Mouse (Mus musculus) heart, embryonic 15.5 days (tissue): ENCODE measurements around the gene Zfp704. TPM values are rescaled to one million over a fixed set of nuclear protein-coding genes. Genes with fewer than 3 reads are reported as not detected.
A peak's percentile ranks its signal among the peaks of the same experiment; 100 is the strongest.

ENCODE experiments used
- ATAC-seq: fragments of 200-750 bp; cut with Nextera tagmentation; replicated peaks from 2 replicates; pipeline ENCODE4 v1.8.0; 2017; ENCODE audit warnings: low read depth, moderate TSS enrichment; ENCODE audit not compliant: insufficient number of reproducible peaks, insufficient read depth, low FRiP score
- H3K27ac ChIP-seq: fragments of 300-500 bp; sonication (generic); 2 replicates; pipeline ENCODE4 v1.5.1; 2015; ENCODE audit warnings: mild to moderate bottlenecking, inconsistent platforms
- H3K27me3 ChIP-seq: fragments of 300-500 bp; sonication (generic); 2 replicates; pipeline ENCODE4 v1.6.1; 2015; ENCODE audit warnings: inconsistent platforms
- H3K36me3 ChIP-seq: fragments of 300-500 bp; sonication (generic); 2 replicates; pipeline ENCODE4 v1.6.1; 2015; ENCODE audit warnings: mild to moderate bottlenecking, inconsistent platforms
- H3K4me1 ChIP-seq: fragments of 300-500 bp; sonication (generic); replicated peaks from 2 replicates; pipeline ENCODE4 v1.6.1; 2015; ENCODE audit warnings: inconsistent platforms
- H3K4me2 ChIP-seq: fragments of 300-500 bp; sonication (generic); 2 replicates; pipeline ENCODE4 v1.6.1; 2015; ENCODE audit warnings: inconsistent platforms, mild to moderate bottlenecking, moderate library complexity
- H3K4me3 ChIP-seq: fragments of 300-500 bp; sonication (generic); 2 replicates; pipeline ENCODE4 v1.5.1; 2015; ENCODE audit warnings: mild to moderate bottlenecking, inconsistent platforms
- H3K9ac ChIP-seq: fragments of 300-500 bp; sonication (generic); 2 replicates; pipeline ENCODE4 v1.6.1; 2015; ENCODE audit warnings: mild to moderate bottlenecking, inconsistent platforms
- H3K9me3 ChIP-seq: fragments of 300-500 bp; sonication (generic); replicated peaks from 2 replicates; pipeline ENCODE4 v1.6.1; 2016; ENCODE audit warnings: inconsistent platforms
- WGBS: fragments of 180-500 bp; shearing (Covaris S2); methylation state at CpG from one replicate; pipeline ENCODE4 v1.1.7; 2015; ENCODE audit warnings: mixed read lengths; 5-methylcytosine and 5-hydroxymethylcytosine counted together
- polyA plus RNA-seq: library from polyadenylated mRNA; unstranded; fragments of >200 nt; fragmentation: Nextera tagmentation; extraction: Ambion mirVana; gene quantifications from 2 replicates; pipeline ENCODE4 v1.2.1, GENCODE M21; 2015

The Zfp704 gene
- polyA plus RNA-seq, 1 experiment from 2014 or later, result 5.6 TPM

GRCm38 (mm10) chr3:9594457-9594856 is 15.4 kb downstream of the Zfp704 start:
- no peak for ATAC-seq
- peaks cover 11% of the 10 kb centered on the region for H3K4me1 ChIP-seq
- no peak overlapping the region for H3K9ac ChIP-seq
- H3K9me3 ChIP-seq, result no peaks in the 10 kb centered on the region
- H3K4me3 ChIP-seq, result no peak overlapping the region
- H3K4me2 ChIP-seq, result no peak overlapping the region
- no peaks in the 10 kb centered on the region for H3K27me3 ChIP-seq
- WGBS, result 66% methylated on average over 7 of the region's 7 CpGs
- H3K27ac ChIP-seq, result no peak overlapping the region
- no peaks in the 10 kb centered on the region for H3K36me3 ChIP-seq

DNA sequence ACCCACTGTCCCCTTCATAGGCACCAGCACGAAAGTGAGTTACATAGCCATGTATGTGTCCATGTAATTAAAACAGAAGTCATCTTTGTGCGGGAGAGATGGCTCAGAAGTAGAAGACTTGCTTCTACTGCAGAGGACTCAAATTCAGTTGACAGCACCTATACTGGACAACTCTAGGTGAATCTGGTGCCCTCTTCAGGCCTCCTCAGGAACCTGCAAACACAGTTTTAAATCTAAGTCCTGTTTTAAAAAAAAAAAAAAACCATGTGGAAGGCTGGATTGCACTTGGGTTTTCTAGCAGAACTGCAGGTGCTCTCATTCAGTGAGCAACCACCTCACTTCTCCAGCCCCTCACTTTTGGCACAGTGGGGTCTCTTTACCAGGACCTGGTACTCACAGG is 16.1 kb downstream of the Zfp704 start:
- ATAC-seq, result no peak
- H3K4me1 ChIP-seq, result peaks cover 10% of the 10 kb centered on the region; the same call in 1 of the 2 replicates
- no peaks in the 10 kb centered on the region for H3K27me3 ChIP-seq
- no peak overlapping the region for H3K27ac ChIP-seq
- H3K36me3 ChIP-seq, result no peaks in the 10 kb centered on the region
- no peaks in the 10 kb centered on the region for H3K9me3 ChIP-seq
- H3K9ac ChIP-seq, result no peak overlapping the region
- no peak overlapping the region for H3K4me2 ChIP-seq
- WGBS, result 70% methylated on average over 2 of the region's 2 CpGs
- H3K4me3 ChIP-seq, result no peak overlapping the region

DNA sequence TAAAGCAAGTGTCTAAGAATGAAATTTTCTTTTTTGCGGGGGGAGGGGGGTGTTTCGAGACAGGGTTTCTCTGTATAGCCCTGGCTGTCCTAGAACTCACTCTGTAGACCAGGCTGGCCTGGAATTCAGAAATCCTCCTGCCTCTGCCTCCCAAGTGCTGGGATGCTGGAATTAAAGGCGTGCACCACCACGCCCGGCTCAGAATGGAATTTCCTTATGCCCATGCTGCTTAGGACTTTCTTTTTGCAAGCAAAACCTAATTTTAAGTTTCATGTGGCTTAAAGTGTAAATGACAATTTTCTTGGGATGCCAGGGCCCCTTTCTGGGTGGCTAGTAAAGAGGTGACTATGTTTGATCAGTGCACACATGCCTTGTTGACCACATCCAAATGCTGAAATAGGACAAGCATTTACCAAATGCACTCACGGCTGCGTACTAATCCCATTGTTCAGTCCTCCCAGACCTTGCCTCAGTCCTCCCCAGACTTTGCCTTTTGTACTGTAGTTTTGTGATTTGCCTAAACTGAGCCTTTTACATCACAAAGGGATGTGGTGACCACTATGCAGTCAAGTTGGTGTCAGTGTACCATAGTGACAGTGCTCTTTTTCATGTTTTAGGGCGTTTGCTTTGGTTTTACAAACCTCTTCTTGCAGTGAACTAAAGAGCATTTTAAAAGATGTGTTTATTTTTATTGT is 18.3 kb downstream of the Zfp704 start:
- no peak for ATAC-seq

DNA sequence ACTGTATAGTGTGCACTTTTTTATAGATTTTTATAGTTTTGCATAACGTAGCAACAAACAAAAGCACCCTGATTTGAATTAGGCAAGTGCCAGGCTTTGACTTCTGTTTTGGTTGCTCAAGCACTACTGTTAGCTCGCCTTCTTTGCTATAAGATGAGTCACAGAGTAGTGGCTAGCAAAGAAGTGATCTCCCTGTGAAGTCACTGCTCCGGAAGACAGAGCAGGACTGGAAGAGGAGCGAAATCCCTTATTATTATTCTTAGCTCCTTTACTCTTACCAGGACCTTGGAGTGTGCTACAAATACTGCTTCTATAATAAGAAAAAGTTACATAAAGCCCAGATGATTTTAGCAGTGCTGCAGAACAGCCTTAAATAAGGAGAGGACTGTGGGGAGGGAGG is 21.2 kb downstream of the Zfp704 start:
- no peaks in the 10 kb centered on the region for H3K27me3 ChIP-seq
- H3K27ac ChIP-seq, result no peak overlapping the region
- H3K4me2 ChIP-seq, result no peak overlapping the region
- WGBS, result 78% methylated on average over 4 of the region's 4 CpGs
- no peak overlapping the region for H3K4me3 ChIP-seq
- H3K9me3 ChIP-seq, result no peaks in the 10 kb centered on the region
- H3K9ac ChIP-seq, result no peak overlapping the region
- no peak for ATAC-seq
- peaks cover 18% of the 10 kb centered on the region for H3K4me1 ChIP-seq
- H3K36me3 ChIP-seq, result no peaks in the 10 kb centered on the region

More for the DNA sequence above, 18.3 kb downstream of the Zfp704 start:
- Histone ChIP-seq H3K9ac (no peak overlapping the region), H3K27me3 (no peaks in the 10 kb centered on the region), H3K9me3 (no peaks in the 10 kb centered on the region), H3K36me3 (no peaks in the 10 kb centered on the region), H3K4me2 (no peak overlapping the region), H3K27ac (no peak overlapping the region), H3K4me3 (no peak overlapping the region), H3K4me1 (peaks cover 7% of the 10 kb centered on the region; the same call in 1 of the 2 replicates)
- WGBS, result 93% methylated on average over 8 of the region's 8 CpGs

- ATAC-seq, result no peak
- no peak overlapping the region for H3K27ac ChIP-seq
- H3K4me3 ChIP-seq, result no peak overlapping the region
- peaks cover 26% of the 10 kb centered on the region for H3K4me1 ChIP-seq
- no peaks in the 10 kb centered on the region for H3K36me3 ChIP-seq
- H3K27me3 ChIP-seq, result no peaks in the 10 kb centered on the region
- no peaks in the 10 kb centered on the region for H3K9me3 ChIP-seq
- H3K9ac ChIP-seq, result no peak overlapping the region
- no peak overlapping the region for H3K4me2 ChIP-seq
- WGBS, result 90% methylated on average over 7 of the region's 7 CpGs
Measured at GRCm38 (mm10) chr3:9587304-9587703, 22.6 kb downstream of the Zfp704 start.

DNA sequence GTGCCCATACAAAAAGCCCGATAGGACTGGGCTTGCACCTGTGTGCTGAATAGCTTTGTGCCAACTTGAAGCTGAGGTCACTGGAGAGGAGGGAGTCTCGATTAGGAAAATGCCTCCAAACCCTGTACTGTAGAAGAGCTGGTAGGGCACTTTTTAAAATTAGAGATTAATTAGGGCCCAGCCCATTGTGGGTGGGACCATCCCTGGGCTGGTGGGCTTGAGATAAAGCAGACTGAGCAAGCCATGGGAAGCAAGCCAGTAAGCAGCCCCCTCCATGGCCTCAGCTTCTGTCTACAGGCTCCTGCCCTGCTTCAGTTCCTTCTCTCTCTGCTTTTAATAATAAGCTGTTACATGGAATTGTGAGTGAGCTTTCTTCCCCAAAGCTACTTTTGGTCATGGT is 26.4 kb downstream of the Zfp704 start:
- H3K27me3 ChIP-seq, result no peaks in the 10 kb centered on the region
- H3K9me3 ChIP-seq, result no peaks in the 10 kb centered on the region
- no peak for ATAC-seq
- H3K4me2 ChIP-seq, result no peak overlapping the region
- no peaks in the 10 kb centered on the region for H3K36me3 ChIP-seq
- WGBS, result 48% methylated on average over 2 of the region's 2 CpGs
- no peak overlapping the region for H3K4me3 ChIP-seq
- no peak overlapping the region for H3K9ac ChIP-seq
- H3K4me1 ChIP-seq, result peaks cover 44% of the 10 kb centered on the region
- H3K27ac ChIP-seq, result no peak overlapping the region

DNA sequence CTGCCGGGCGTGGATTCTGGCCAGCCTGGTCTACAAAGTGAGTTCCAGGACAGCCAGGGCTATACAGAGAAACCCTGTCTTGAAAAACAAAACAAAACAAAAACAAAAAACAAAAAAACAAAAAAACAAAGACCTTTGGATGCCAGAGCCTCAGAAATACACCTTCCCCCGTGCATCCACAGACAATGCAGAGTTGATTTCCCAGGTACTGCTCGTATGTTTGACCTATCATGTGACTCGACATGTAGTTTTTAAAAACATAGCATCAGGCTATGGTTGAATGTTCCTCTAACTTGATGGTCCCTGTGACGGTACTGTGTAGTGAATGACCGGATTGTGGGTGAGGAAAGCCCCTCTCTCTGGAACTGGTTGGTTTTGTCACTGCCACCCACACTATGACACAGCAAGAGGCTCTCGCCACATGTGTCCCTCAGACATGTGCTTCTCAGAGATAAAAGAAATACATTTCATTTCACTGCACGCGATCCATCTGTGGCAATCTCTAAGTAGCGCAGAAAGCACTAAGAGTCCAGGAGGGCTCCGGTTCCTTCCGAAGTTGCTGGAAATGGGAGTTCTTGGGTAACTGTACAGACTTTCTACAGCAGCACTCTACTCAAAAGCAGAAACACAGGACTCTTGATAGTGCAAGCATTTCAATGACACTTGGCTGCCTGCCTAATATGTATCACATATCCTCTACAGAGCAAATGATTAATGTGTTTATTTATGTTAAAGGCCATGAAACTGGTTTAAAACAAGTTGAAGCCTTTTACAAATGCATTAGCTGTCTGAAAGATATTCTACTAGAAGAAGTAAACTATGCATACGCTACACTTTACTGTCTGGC is 28.7 kb downstream of the Zfp704 start:
- Histone ChIP-seq H3K27me3 (no peaks in the 10 kb centered on the region), H3K4me3 (peak overlapping the region; percentile 21; the same call in 1 of the 2 replicates), H3K9ac (no peak overlapping the region), H3K4me1 (peaks cover 48% of the 10 kb centered on the region), H3K36me3 (no peaks in the 10 kb centered on the region), H3K4me2 (peak overlapping the region; percentile 53), H3K9me3 (no peaks in the 10 kb centered on the region), H3K27ac (peak overlapping the region; percentile 48)
- peak; percentile 59 for ATAC-seq
- 56% methylated on average over 14 of the region's 14 CpGs for WGBS

- WGBS, result 88% methylated on average over 3 of the region's 3 CpGs
- Histone ChIP-seq H3K36me3 (no peaks in the 10 kb centered on the region), H3K9ac (no peak overlapping the region), H3K9me3 (no peaks in the 10 kb centered on the region), H3K4me1 (peaks cover 48% of the 10 kb centered on the region), H3K27ac (no peak overlapping the region), H3K4me2 (no peak overlapping the region), H3K27me3 (no peaks in the 10 kb centered on the region), H3K4me3 (no peak overlapping the region)
- ATAC-seq, result no peak
Measured at GRCm38 (mm10) chr3:9580102-9580501, 29.8 kb downstream of the Zfp704 start.

- no peak for ATAC-seq
- peaks cover 51% of the 10 kb centered on the region for H3K4me1 ChIP-seq
- no peak overlapping the region for H3K4me2 ChIP-seq
- H3K27ac ChIP-seq, result no peak overlapping the region
- 59% methylated on average over 4 of the region's 4 CpGs for WGBS
- no peak overlapping the region for H3K9ac ChIP-seq
- H3K36me3 ChIP-seq, result no peaks in the 10 kb centered on the region
- H3K4me3 ChIP-seq, result no peak overlapping the region
- no peaks in the 10 kb centered on the region for H3K27me3 ChIP-seq
- no peaks in the 10 kb centered on the region for H3K9me3 ChIP-seq
Measured at GRCm38 (mm10) chr3:9579028-9579643, 30.7 kb downstream of the Zfp704 start.

DNA sequence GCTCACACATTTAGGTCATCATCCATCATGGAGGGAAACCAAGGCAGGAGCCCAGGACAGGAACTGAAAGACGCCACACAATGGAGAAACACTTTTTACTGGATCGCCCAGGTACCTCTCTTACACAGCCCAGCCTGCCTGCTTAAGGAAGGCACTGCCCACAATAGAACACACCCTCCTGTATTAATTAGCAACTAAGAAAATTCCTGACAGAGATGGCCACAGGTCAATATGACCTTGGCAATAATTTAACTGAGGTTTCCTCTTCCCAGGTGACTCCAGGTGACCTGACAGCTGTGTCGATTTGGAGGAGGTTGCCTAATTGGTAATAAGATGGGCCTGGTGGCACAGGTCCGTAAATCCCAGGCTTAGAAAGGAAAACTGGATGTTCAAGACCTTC is 33.0 kb downstream of the Zfp704 start:
- no peaks in the 10 kb centered on the region for H3K36me3 ChIP-seq
- H3K4me2 ChIP-seq, result no peak overlapping the region
- peaks cover 50% of the 10 kb centered on the region for H3K4me1 ChIP-seq
- H3K27me3 ChIP-seq, result no peaks in the 10 kb centered on the region
- H3K4me3 ChIP-seq, result no peak overlapping the region
- no peak for ATAC-seq
- H3K9ac ChIP-seq, result no peak overlapping the region
- WGBS, result 86% methylated on average over 4 of the region's 4 CpGs
- no peak overlapping the region for H3K27ac ChIP-seq
- no peaks in the 10 kb centered on the region for H3K9me3 ChIP-seq

DNA sequence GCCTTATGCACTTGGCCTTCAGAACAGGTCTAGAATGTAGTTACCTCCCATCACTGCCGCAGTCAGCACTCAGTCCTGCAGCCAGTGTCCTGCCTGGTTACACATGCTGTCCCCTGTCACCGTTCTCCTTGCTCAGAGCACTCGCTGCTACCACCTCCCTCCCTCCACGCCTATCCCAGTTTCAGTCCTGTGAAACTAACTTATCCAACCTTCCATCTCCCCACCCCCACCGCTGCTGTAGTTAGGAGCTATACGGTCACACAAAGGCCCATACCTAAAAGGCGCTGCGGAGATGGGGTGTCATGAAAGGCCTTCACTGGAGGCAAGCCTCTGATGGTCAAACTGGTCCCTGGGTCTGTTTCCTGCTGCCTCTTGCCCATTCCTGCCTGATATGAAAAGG is 35.6 kb downstream of the Zfp704 start:
- Histone ChIP-seq H3K36me3 (no peaks in the 10 kb centered on the region), H3K27ac (no peak overlapping the region), H3K9ac (no peak overlapping the region), H3K27me3 (no peaks in the 10 kb centered on the region), H3K4me2 (0 out of 2 replicates have a peak overlapping the region, but pooled peaks have one; percentile 2), H3K4me1 (peaks cover 32% of the 10 kb centered on the region), H3K4me3 (no peak overlapping the region), H3K9me3 (no peaks in the 10 kb centered on the region)
- no peak for ATAC-seq
- WGBS, result 64% methylated on average over 8 of the region's 8 CpGs
